Mouse (Mus musculus) megakaryocyte, embryonic 14.5 days (primary cell): ENCODE data around the gene Cdk6.

Experiments
- FLI1 ChIP-seq: IDR thresholded peaks from 2 replicates; pipeline ENCODE4 v1.6.1; 2012; ENCODE audit warnings: low read length, inconsistent platforms, mixed read lengths
- GATA1 ChIP-seq: IDR thresholded peaks from 3 replicates; pipeline ENCODE4 v1.6.1; 2012; ENCODE audit warnings: mixed read lengths, low read length, inconsistent platforms, borderline replicate concordance

DNA sequence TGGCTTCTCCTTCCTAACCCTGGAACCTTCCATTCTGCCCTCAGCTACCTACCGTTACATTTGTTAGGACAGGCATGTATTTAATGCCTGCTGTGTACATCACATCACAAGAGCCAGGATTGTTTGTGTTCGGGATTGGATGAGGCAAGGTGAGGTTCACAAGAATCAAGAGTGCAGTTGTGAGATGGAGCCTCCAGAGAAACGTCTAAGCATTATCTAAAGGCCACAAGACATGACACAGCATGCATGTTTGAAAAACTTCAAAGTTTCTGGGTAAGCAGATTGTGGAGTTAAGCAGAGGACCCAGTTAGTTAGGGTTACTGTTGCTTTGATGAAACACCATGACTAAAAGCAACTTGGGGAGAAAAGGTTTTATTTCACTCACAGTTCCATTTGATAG, 122.5 kb downstream of the Cdk6 start:
- TF ChIP-seq GATA1: no peak
- TF ChIP-seq FLI1: no peak
